Mouse (Mus musculus) adrenal gland, adult (tissue): ENCODE results near the gene Usp10.

Source experiments
- DNase-seq, 2 experiments: peaks; one replicate each; pipeline ENCODE4 v3.0.0; 2022 to 2023; ENCODE audit warnings: low spot score in 1 of 2; ENCODE audit not compliant: inconsistent age in 2 of 2

Gene Usp10

DNA sequence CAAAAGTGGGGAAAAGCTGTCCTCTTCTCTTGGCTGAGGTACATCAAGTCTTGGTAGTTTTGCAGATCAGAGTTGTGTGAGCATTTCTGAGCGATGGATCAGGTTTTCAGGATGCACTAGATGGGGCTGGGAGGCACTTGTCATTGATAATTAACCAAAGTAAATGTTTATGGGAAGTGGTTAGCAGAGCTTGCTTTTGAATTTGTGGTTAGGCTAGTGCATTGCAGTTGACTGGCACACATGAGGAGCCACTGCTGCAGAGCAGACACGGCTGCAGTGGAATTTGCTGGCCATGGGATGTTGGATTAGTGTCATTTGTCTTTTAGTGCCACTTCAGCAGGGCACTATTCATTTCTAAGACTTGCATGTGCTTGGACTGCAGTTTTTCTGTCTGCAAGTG is 4.0 kb downstream of the Usp10 start:
- no peak for DNase-seq

DNA sequence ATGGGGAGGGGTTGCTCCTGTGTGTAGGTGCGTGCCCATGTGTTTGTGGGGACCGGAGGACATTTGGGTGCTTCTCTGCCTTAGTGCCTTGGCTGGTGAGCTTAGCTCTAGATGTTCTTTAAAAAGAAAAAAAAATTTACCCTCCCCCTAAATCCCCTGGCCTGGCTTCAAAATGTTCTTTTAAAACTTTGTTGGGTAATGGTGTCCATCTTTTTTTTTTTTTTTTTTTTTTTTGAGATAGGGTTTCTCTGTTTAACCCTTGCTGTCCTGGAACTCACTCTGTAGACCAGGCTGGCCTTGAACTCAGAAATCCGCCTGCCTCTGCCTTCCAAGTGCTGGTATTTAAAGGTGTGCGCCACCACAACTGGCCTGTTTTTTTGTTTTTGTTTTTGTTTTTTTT is 5.1 kb downstream of the Usp10 start:
- DNase-seq: no peak

DNA sequence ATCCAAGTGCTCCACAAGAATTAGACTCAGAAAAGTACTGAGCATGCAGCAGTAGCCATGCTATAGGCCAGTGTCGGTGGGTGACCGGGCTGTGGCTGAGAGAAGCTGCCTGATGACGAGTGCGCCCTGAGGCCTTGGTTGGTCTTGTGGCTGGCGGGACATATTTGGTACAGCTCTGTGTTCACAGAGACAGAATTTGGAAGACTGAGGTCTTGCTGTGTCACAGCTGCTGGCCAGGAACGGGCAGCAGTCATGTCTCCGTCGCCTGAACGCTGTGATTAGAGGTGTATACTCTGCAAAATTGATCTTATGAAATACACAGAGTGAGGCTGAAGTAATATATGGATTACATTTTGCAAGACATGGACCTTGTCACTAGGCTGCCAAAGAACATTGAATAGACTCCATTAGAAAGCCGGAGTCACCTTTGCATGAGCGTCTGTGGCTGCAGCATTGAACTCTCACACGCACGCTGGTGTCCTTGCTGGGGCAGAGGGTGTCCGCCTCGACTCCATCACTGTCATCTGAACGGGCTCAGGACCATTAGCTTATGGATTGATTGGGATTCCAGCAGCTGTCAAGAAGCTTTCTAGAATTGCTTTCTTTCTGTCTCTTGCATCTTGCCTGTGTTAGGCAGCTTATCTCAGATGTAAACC is 6.2 kb downstream of the Usp10 start:
- peak; percentile 32 to 67 for DNase-seq

DNA sequence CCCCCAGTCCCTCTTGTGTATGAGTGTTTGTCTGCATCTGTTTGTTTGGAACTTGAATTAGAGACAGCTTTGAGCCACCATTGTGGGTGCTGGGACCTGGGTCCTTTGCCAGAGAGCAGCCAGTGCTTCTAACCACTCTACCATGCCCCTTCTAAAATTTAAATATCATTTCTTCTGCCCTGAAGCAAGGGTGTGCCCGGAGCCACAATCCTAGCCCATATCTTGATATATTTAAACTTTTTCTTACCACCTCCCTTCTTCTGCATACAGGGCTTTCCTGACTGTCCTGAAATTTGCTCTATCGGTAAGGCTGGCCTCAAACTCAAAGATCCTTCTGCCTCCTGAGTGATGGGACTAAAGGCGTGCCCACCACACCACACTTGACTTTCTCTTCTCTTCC is 7.3 kb downstream of the Usp10 start:
- no peak for DNase-seq

DNA sequence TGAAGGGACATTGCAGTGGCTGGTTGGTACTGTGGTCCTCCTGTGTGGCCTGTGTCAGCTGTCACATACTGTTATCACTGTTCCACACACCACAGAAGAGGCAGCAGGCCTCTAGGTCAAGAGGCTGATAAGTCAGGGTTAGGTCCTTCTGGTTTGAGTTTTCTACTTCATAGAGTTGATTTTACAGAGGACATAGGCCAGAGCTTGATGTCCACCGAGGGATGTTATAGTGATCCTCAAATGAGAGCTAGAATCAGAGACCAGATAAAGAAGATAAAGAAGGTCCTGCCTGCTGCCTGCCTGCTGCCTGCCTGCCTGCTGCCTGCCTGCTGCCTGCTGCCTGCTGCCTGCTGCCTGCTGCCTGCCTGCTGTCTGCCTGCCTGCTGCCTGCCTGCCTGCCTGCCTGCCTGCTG is 8.0 kb downstream of the Usp10 start:
- DNase-seq: no peak

DNA sequence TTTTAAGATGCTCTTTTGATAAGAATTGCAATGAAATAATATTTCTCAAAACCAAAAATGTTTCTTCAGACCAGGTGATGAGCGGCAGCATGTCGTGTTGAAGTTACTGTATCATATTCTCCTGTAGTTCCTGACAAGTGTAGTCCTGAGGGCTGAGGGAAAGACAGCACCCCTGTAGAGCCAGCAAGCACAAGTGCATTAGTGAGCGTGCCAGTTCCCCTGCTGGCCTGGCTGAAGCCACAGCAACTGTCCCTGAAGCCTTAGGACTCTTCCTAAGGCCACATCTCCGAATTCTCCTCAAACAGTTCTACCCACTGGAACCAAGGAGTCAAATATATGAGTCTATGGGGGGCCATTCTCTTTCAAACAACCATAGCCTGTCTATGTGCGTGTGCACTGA is 13.1 kb downstream of the Usp10 start:
- no peak for DNase-seq

DNA sequence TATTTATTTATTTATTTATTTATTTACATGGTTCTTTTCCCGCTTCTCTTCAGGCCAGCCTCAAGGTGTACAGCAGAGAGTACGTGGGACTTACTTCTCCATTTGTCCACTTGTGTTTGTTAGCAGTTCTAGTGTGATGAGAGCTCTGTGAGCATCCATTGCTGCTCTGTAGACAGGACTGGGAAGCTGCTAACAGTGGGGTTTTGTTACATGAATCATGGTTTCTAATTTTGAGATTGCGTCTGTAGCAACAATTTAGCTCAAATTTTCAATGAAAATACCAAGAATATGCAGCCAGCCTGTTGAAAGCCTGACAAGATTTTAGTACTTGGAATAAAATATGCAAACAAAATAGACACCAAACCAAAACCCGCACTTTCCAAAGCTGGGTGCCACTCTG is 15.3 kb downstream of the Usp10 start:
- no peak for DNase-seq

DNA sequence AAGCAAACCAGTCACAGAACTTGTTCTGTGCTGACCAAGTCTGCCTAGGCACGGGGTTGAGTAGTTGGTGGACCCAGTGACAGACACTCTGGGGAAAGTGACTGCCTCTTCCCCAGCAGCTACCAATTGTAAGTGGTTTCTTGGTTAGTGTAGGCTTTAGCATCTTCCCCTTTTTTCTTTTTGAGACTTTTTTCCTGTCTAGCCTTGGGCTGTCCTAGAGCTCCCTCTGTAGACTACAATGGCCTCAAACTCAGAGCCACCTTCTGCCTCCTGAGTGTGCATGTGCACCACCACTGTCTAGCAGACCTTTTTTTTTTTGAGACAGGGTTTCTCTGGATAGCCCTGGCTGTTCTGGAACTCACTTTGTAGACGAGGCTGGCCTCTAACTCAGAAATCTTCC is 16.3 kb downstream of the Usp10 start:
- DNase-seq: no peak

DNA sequence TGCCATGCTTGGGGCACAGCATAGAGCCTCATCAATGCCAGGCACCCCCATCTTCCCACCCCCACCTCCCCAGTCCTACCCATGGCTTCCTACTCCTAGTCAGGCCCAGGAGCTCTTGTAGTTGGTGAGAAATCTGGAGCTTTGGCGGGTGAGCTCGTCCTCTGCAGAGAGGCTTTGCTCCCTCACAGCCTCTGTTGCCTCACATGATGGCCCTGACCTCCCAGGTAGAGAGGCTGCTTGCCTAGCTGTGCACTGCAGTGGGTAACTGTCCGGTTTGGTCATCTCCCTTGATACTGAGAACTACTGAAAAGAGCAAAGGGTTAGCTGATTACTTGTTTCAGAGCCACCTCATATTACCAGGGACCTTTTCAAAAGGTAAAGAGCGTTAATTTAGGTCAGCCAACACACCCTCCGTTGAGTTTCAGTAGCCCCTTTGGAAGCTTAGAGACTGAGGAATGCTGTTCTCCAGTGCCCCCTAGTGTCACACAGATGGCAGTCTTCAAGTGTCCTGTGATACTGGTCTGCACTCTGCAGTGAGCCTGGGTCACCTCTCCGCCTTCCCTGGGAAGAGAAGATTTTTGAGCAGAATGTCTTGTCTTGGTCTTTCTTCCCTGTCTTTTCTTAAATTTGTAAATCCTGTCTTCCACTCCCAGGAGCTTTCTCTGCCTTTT is 17.4 kb downstream of the Usp10 start:
- DNase-seq: peak; percentile 43 to 85

DNA sequence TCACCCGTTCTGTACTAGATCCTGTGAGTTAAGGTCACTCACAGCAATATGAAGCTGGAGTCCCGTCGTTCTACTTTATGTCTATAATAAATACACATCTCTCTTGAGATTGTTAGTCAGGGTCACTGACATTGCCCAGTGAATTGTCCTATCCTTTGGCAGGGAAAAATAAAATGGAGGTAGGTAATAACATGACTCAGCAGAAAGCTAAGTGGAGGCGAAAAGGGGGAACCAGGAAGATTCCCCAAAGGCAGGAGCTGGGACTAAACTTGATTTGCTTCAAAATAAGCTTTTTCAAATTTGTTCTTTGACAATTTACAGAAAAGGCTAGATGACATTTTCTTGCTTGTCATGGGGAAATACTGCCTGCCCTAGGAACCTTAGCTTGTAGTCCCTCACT is 21.2 kb downstream of the Usp10 start:
- no peak for DNase-seq

DNA sequence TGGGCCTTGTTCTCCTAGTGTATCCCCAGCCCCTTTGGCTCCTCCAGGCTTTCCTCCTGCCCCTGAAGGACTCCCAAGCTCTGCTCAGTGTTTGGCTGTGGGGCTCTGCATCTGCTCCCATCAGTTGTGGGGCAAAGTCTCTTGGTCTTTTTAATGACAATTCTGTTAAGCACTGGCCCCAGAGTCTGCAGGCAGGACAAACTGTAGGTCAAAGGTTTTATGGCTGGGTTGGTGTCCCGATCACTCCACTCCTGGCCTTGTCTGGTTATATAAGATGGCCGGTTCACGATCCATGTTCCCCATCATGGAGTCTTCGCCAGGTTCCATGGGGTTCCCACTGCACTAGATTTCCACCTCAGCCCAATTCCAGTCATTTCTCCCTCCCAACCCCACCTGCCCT is 23.5 kb downstream of the Usp10 start:
- DNase-seq: no peak

DNA sequence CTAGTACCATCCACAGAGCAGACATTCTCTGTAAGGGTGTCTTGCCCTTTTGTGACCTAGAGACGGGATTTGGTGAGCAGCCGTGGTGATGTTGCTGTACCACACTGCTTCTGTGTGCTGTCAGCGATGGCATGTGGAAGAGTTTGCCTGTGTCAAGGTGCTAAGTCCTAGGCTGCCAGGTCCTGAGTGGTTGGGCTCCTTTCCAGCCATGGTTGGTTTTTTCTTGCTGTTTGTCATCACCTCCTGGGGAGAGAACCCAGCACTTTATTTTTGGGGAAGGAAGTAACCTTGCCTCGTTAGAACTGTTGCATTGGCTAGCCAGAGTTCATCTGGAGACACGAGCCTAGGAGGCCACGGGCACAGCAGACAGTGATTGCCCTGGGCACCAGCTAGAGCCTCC is 25.4 kb downstream of the Usp10 start:
- DNase-seq: no peak

DNA sequence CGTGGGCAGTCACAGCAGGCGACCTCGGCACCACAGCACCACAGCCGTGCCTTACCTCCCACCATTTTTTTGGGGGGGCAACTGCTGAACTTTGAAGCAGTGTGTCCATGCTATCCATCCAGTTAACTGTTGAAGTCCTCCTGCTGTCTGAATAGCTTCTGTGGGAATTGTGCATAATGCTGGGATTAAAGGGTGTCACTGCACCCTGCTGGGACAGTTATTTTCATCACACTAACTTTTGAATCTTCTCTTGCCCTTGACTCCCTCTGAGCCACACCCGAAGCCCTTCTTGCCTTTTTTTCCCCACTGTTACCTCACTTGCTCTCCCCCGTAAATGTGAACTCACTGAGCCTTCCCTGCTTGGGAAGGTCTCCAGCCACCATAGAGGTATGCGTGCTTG is 28.3 kb downstream of the Usp10 start:
- no peak for DNase-seq

DNA sequence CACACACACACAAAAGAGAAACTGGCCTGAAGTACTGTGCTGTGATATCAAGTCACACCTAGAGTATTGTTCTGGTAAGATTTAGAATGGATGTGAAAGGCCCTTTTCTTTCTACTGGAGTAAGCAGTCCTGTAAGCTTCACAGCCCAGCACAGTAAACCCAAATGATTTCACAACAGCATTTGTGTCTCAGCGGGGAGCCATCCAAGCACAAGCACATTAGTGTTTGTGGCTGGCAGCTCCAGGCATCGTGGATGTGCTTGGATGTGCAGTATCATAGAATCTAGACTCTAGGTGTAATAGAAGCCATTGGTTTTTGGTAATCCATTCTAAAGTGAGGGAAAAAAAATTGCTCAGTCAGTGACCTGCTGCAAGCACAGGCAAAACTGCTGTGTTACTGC is 29.2 kb downstream of the Usp10 start:
- no peak for DNase-seq

DNA sequence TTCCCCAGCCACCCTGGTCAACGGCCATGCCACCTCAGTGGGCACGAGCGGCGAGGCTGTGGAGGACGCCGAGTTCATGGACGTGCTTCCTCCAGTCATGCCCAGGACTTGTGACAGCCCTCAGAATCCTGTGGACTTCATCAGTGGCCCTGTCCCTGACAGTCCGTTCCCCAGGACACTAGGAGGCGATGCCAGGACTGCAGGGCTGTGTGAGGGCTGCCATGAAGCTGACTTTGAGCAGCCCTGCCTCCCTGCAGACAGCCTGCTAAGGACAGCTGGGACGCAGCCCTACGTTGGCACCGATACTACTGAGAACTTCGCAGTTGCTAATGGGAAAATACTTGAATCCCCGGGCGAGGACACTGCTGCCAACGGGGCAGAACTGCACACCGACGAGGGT is 31.3 kb downstream of the Usp10 start:
- peak; percentile 54 to 74 for DNase-seq

DNA sequence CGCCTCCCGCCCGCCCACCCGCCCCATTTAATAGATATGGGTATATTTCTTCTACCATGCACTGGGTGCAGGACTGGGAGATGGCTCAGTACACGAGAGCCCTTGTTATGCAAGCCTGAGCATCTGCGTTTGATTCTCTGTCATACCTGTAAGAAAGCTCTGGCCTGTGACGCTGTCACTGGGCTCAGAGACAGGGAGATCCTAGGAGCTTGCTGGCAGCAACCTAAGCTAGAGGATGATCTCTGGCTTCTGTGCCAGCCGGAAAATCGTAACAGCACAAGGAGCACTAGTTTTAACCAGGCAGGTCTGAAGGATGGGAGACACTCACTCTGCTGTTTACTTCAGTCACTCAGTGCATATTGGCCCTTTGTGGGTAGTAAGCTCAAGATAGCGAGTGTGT is 33.5 kb downstream of the Usp10 start:
- no peak for DNase-seq

DNA sequence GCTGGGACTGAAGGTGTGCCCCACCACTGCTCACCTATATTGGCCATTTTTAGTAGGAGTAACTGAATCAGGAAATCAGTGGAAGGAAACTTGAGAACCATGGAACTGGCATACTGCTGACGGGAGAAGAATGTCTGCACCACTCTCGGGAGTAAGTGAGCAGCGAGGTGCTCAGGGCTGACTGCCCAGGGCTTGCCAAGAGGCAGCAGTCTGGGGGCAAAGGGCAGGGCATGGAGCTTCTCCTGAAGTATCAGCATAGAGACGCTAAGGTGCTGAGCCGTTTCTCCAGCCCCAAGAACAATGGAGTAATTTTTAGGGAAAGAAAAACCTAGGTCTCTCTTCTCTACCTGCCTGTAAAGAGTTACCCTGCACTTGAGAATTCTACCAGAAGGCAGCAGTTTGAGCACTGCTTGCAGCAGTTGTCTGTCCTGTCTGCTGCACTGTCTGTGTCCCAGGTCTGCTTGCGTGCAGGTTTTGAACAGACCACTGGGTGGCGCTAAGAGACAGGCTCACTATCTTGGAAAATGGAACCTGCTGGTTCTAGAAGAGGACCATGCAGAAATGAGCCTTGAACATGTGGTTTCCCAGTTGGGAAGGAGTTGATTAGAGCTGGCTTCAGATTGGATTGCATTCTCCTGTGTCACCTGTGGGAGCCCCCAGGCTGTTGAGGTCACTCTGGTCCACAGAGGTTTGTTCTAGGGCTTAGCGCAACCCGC is 34.1 kb downstream of the Usp10 start:
- peak; percentile 73 to 92 for DNase-seq

DNA sequence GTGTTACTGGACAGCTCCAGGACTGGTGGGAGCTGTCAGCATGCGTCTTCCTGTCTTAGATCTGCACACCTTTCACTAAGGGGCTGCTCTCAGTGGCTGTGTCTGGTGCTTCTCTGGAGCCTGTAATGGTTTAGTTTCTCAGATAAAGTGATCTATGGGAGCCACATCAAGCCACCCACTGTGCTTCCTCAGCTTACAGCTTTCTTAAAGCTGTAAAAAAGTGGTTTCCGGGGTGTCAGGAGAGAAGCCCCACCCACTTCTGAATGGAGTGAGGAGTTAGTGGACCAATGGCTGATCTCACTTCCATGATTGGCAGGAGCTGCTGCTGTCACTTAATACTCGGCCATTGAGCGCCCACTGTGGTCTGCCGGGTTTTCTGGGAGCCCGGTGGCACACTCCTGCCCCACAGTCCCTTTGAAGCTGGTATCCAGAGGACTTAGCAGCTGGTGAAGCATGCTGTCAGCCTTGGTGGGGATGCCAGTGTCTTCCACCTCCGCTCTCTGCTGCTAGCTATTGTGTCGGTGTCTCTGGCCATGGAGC is 36.2 kb downstream of the Usp10 start:
- DNase-seq: peak in 1 of 2 experiments; percentile 35

DNA sequence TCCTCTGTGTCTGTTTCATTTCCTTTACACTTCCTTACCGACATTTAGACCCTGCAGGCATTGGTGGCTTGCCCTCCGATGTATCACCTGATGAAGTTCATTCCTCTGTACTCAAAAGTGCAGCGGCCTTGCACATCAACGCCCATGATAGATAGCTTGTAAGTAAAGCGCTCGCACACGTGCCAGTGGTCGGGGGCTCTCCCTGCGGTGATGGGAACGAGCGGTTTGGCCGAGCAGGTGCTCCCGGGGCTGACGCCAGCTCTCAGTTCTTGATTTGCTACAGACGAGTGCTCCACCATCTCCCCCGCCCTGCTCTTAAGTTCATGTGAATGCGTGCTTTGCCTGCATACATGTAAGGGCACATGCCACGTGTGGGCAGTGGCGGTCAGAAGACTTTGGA is 37.5 kb downstream of the Usp10 start:
- DNase-seq: peak in 1 of 2 experiments; percentile 31

DNA sequence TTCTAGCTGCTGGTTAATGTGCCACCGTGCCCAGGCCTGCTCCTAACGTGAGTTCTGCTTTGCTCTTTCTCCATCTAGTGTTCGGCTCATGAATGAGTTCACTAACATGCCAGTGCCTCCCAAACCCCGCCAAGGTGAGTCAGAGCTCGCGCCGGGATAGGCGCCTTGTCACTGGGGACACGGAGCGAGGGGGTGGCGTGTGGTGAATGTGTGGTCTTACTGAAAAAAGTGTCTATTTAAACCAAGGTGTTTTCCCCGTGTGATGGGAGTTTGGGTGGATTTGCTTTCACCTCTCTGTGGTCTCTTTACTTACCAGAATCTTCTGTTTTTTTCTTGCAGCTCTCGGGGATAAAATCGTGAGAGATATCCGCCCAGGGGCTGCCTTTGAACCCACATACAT is 38.2 kb downstream of the Usp10 start:
- DNase-seq: peak; percentile 53 to 70

DNA sequence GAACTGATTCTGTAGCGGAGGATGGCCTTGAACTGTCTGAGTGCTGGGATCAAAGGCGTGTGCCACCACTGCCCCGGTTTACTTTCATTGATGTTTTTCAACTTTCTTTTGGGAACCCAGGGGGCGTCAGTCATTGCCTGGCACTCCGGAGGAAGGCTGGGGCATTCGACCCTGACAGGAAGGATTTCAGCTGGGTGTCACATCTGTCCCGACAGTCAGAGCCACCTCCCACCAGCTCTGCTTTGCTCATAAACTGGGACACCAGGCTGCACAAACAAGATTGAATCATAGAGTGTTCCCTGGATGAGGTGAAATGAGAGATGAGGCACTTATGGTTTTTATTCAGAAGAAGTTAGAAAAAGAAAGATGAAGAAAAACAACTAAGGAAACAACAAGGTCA is 42.1 kb downstream of the Usp10 start:
- peak; percentile 37 to 70 for DNase-seq

DNA sequence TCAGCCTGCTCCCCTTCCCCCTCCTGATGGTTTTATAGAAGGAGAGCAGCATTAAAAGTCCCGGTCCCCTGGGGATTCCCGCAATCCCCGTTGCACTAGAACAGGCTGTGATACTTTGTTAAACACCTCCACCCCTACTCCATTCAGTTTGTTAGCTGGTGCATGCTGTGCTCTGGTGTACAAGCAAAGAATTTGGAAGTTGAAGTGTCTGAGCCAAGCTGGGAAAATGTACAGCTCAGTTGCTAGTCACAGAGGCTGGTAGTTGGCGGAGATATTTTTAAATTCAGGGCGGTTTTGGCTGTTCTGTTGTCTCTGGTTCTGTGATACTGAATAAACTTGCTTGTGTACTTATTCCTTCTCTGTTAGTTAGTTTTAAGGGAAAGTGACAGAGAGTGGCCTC is 42.6 kb downstream of the Usp10 start:
- DNase-seq: no peak
